Mouse (Mus musculus) liver, embryonic 14.5 days (tissue): ENCODE measurements around the gene Tmem161b.

Source experiments
- CTCF ChIP-seq: IDR thresholded peaks from 2 replicates; pipeline ENCODE4 v1.5.1; 2016; ENCODE audit warnings: antibody characterized with exemption, low read depth, control low read depth
- EP300 ChIP-seq: IDR thresholded peaks from 2 replicates; pipeline ENCODE4 v1.6.1; 2016; ENCODE audit warnings: antibody characterized with exemption, low read depth

- TF ChIP-seq EP300 (no peak), CTCF (no peak)
Measured at GRCm38 (mm10) chr13:84299445-84300053, 77.5 kb downstream of the Tmem161b start.
